Mouse (Mus musculus) left cerebral cortex, postnatal 36 days (tissue): ENCODE data around the gene Lonrf2. TPM values are rescaled to one million over a fixed set of nuclear protein-coding genes. Genes with fewer than 3 reads are reported as not detected.

ENCODE experiments used
- DNase-seq, 2 experiments: peaks; one replicate each; pipeline ENCODE4 v3.0.0; 2021 to 2022; ENCODE audit warnings: low spot score in 2 of 2, mixed read lengths in 1 of 2
- intact Hi-C: fragments of 180-260 bp; cut with DNase I; formaldehyde crosslinking; loops from one replicate; pipeline ENCODE4 v1.15.1; 2025
- total RNA-seq, 2 experiments: library from RNA; stranded (reverse); gene quantifications; 2 replicates each; pipeline ENCODE4 v1.2.3; 2021

The Lonrf2 gene
- total RNA-seq, 2 experiments from 2014 or later = 108 to 120 TPM

DNA sequence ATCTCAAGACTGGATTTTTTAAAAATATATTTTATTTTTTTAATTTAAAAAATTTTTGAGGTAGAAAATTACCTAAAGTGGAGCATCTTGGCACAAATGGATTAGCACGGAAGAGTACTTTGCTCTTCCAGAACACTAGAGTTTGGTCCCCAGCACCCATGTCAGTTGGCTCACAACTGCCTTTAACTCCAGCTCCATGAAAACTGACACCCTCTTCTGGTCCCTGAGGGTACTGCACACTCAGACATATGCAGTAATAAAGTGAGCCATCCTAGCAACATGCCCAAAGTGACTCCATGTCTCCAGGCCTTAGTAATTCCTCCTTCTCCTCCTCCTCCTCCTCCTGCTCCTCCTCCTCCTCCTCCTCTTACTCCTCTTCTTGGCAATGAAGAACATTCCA is 58.2 kb downstream of the Lonrf2 start:
- DNase-seq = no peak
- intact Hi-C loops = no loop called here

DNA sequence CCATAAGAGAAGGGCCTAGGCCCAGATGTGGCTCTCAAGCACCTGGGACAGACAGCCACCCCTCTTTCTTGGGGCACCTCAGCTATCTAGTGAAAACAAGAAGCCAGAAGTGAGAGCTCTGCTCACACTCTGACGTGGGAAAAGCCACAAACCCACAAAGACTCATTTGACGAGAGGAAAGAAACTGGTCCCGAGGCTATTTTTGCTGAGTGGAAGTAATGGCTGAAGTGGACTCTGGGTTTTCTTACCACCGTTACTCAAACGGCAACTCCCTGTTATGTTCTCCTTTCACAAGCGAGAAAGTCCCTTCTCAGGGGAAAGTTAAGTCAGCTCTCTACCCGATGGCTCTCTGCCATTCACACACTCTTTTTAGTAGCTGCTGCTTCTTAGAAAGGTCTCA is 59.0 kb downstream of the Lonrf2 start:
- intact Hi-C loops = no loop called here

DNA sequence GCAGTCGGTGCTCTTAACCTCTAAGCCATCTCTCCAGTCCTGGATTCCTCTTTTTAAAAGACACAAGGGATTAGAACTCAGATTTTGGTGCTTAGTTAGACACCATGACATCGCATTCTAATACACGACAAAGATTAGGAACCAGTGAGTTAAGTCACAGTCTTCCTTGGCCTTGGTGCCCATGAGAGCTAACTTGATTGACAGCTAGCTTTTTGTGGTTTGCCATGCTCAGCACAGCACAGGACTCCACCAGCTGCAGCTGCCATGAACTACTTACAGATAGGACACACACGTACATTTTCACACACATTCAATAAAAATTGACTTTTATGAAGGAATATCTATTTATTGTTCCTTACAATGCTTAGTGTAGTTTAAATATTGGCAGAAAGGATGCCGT is 60.8 kb downstream of the Lonrf2 start:
- intact Hi-C loops = no loop called here
- no peak for DNase-seq

More for the DNA sequence above, 59.0 kb downstream of the Lonrf2 start:
- DNase-seq = no peak

DNA sequence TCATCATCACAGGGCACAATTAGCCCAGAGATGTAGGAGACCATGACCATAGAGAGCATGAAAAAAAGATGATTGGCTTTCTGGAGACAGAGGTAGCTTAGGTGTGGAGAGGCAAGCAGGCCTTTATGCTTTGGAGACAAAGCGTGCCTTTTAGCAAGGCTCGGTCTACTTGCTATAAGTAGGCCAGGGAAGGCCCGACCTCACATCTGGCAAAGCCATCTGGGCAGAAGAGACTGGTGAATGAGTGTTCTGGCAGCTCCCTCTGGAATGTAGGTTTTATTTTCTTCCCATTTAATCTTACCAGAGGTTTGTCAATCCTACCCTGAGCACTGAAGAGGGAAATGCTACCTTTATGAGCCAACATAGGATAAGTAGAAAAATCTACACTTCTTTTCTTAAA is 65.8 kb downstream of the Lonrf2 start:
- no peak for DNase-seq

DNA sequence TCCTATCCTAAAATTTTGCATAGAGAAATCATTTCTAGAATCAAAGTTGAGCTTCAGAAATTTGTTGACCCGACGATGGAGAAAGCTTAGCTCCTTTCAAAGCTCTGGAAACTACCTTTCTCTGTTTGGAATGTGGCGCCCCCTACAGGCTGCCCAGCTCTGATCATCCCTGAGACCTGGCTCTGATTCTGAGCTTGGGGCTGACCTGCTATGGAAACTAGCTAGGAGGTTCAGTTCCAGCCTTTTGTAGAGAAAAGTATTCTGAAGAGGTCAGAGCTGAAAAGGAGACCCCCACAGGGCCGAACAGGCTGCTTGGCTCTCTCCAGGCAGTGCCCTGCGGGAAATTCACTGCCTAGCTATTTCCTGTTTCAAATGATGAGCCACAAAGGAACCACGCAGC is 66.6 kb downstream of the Lonrf2 start:
- intact Hi-C loops = loop anchor here (5.0 kb wide), 4 partner anchors 143 to 583 kb away; no protein-coding TSS in a partner anchor
- DNase-seq = peak; percentile 62 to 68

More for the DNA sequence above, 65.8 kb downstream of the Lonrf2 start:
- intact Hi-C loops = loop anchor here (5.0 kb wide), 1 partner anchor 583 kb away; no protein-coding TSS in a partner anchor

DNA sequence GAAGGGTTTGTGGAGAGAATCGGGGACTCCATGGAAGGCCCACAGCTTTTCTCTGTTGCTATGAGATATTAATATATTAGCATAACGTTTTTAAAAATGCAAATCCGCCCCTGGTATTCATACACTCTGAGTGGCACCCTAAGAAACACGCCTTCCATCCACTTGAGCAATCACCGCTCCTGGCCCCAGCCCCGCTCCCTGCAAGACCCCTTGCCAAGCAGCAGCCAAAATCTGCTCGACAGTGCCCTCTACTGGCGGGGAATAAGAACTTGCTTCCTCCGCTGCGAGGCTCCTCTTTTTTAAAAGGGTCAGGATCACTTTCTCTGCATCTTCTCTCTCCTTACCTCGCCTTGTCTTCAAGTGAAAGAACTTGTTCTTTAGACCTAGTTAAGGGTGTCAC is 68.7 kb downstream of the Lonrf2 start:
- peak; percentile 61 to 62 for DNase-seq
- intact Hi-C loops = loop anchor here (5.0 kb wide), 3 partner anchors 141 to 451 kb away; no protein-coding TSS in a partner anchor

DNA sequence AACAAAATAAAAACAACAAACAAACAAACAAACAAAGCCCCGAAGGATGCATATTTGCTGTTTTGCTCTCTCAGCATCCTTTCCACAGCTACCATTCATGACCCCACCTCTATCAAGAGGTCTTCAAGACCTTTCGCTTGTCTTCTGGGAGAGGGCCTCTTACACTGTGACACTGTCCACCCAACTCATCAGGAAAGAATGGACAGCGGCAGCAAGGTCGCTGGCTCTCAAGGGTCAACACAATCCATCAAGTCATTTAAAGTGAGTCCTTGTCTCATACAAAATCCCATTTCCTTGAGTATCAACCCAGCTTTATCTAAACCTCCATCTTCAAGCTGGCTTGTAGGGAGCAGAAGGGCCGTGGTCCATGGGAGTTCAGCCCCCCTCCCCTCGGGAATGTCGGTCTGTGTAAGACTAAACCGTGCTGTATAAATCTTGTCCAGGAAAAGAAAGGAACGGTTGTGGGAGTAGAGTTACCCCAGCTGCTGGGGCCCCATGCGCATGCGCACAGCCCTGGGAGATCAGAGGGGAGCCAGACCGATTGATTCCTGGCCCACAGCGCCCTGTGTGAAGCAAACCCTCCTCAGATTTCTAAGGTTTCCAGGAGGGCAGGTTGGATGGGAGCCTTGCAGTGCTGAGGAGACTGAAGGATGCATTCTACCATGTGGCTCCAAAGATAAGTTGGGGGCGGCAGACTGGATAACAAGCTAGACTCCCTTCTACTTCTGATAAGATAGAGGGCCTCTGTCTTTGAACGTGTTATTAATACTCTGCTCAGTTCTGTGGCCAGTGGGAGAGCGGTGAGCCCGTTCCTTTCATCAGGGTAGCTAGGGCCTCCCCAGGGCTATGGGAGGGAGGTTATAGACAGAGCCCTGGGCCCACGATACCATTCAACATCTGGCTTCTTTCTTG is 69.6 kb downstream of the Lonrf2 start:
- no peak for DNase-seq
- intact Hi-C loops = loop anchor here (5.0 kb wide), 3 partner anchors 140 to 450 kb away; no protein-coding TSS in a partner anchor

DNA sequence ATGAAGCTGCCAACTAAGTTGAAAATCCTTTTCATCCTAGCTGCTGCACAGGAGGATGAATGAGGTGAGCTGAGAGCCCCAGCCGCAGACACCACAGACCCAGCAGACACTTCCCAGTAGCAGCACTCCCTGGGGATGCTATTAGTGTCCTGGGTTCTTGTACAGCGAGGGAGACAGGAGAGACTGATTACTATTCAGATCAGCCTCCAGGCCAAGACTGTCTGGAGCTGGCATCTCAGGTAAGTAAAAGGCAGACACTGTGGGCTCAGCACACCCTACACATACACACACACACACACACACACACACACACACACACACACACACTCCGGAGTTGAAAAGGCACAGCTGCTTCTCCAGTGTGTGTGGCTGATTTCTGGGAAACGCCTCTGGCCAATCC is 70.3 kb downstream of the Lonrf2 start:
- DNase-seq = no peak
- intact Hi-C loops = loop anchor here (5.0 kb wide), 3 partner anchors 139 to 449 kb away; no protein-coding TSS in a partner anchor

DNA sequence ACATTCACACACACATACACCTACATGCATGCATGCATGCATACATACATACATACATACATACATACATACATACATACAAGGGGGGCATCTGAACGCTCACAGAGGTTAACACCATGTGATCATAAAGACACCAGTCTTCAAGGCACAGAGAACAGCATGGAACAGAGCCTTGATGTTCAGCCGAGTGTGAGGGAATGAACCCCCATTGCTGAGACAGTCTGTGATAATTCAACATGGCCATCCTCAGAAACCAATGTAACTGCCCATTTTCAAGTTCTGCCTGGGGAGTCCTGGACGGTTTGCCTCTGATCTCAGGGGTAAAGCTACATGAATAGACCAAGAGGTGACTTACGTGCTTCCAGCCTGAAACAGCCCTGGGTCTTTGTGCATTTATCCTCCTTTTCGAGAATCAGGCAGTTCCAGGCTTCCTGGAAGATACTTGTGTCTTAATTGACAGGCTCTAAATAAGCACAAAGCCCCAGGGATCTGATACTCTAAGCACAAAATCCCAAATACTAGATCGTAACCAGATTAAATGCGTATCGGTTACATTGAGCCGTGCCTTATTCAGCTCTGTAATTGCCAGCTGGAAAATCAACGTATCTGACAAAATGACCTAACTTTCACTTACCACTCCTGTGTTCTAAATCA is 72.4 kb downstream of the Lonrf2 start:
- intact Hi-C loops = no loop called here

DNA sequence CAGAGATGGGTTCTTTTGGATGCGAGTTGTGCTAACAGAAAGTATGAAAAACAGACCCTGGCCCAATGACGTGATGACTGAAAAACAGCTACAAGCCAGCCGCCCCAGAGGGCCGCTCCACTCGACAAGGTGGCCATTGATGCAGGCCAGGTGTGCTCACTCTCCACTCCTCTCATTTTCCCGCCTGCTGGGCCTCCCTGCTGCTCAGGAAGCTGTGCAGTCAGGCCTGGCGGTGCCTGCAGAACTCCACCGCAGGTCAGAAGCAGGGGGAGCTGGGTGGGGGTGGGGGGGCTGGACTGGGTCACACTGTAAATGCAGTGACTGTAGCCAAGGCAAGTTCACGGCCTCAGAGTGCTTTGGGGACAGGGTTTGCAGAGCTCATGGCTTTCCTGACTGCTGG is 76.1 kb downstream of the Lonrf2 start:
- no peak for DNase-seq
- intact Hi-C loops = no loop called here

More for the DNA sequence above, 72.4 kb downstream of the Lonrf2 start:
- no peak for DNase-seq

DNA sequence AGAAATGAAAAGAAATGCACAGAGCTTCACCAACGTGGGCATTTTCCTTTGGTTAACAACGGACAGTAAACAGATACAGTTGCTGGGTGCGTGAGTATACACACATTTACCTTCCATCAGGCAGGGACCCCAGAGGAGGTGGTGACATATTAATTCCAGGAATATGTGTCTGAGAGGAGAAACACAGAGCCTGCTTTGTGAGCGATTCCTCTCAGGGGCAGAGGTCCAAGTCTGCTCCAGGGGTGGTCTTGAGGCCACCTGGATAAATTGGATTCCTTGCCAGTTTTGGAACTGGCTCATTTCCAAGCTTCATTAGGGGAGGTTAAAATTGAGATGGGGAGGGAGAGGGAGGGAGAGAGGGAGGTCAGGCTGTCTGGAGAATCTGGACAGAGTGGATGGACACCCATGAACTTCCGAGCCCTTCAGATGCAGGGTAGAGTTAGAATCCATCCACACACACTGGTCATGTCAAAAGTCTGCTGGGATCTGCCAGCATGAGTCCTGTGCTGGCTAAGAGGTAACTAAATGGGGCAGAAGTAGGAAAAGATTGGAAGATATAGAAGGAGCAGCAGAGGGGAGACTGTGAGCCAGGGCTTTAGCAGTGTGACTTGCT is 78.6 kb downstream of the Lonrf2 start:
- no peak for DNase-seq
- intact Hi-C loops = no loop called here

DNA sequence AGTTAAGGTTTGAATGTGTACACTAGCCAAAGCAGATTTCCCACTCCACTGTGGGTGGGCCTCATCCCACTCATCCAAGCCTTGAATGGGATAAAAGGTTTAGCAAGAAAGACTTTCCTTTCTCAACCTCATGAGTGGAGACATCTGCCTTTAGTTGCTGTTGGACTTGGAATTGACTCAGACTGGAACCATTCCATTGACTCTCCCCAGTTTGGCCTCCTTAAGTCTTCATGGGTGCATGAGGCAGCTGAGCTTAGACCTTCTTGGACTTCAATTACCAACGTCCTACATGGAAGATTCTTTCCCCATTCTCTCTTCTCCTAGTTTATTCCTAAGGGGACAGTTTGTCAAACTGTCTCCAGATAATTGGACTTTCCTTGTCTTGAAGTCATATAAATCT is 92.6 kb downstream of the Lonrf2 start:
- intact Hi-C loops = no loop called here
- DNase-seq = no peak

Other genes starting within 250 kb of the Lonrf2 start
- gene Aff3, start 171.8 kb downstream of the Lonrf2 start, total RNA-seq = 100 to 1,000 TPM in 1 of 2 experiments, 10 to 100 TPM in 1; 82.5 to 111 TPM
- gene Chst10, start 61.5 kb upstream of the Lonrf2 start, total RNA-seq = 10 to 100 TPM; 58.8 to 65.8 TPM
- gene Nms, start 102.4 kb upstream of the Lonrf2 start, total RNA-seq = not detected
- 10 to 100 TPM; 37.3 to 37.4 TPM for gene Pdcl3, start 148.9 kb upstream of the Lonrf2 start, total RNA-seq